Mouse (Mus musculus) granulocyte monocyte progenitor cell, adult 5-6 weeks (primary cell): Measurements from ENCODE around the gene Lzic. TPM values are rescaled to one million over a fixed set of nuclear protein-coding genes. Genes with fewer than 3 reads are reported as not detected.

Source experiments
- ATAC-seq: replicated peaks from 2 replicates; pipeline ENCODE4 v1.8.0; 2016; ENCODE audit warnings: mild to moderate bottlenecking, moderate TSS enrichment, inconsistent platforms; ENCODE audit not compliant: poor library complexity, severe bottlenecking
- total RNA-seq, 2 experiments: library from RNA; stranded (forward) in 1 of 2; stranded (reverse) in 1 of 2; fragments of 200-712, 200-1000 nt in 1 of 2; fragments of >200 nt in 1 of 2; fragmentation: Nextera tagmentation in 1 of 2; gene quantifications; 2 replicates each; pipeline ENCODE4 v1.2.3; 2014 to 2017

Lzic gene
- total RNA-seq, 2 experiments from 2014 or later: 25.3 to 96.4 TPM

- no peak for ATAC-seq
Observed at GRCm38 (mm10) chr4:149469557-149469956, 15.5 kb upstream of the Lzic start.

GRCm38 (mm10) chr4:149475096-149475495, 9.9 kb upstream of the Lzic start:
- ATAC-seq: no peak

DNA sequence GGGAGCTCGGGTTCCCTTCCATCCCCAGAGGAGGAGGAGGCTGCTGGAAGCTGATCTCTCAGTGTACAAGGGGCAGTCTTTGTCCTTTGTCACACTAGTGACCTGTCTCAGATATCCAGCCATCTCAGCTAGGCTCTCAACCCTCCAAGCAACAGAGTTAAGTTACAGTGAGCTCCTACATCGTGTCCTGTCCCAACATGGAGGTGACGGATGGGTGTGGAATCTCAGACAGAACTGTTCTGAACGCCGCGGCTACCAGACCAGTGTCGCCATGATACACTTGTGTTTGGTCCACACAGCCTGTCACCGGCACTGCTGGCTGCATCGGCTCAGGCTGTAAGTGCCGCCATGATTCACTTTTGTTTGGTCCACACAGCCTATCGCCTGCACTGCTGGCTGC, 8.0 kb upstream of the Lzic start, which contains the start of gene Tmem274:
Gene Tmem274, plus strand, starts transcription at position 301 of the 400 bp plus-strand sequence.
- ATAC-seq: no peak

GRCm38 (mm10) chr4:149484566-149484965, 463 bp upstream of the Lzic start:
- ATAC-seq: no peak

- peak; percentile 42; the same call in 1 of the 2 replicates for ATAC-seq
Observed at GRCm38 (mm10) chr4:149485825-149486206, 787 bp downstream of the Lzic start.

- no peak for ATAC-seq
Observed at GRCm38 (mm10) chr4:149487729-149488128, 2.7 kb downstream of the Lzic start.

DNA sequence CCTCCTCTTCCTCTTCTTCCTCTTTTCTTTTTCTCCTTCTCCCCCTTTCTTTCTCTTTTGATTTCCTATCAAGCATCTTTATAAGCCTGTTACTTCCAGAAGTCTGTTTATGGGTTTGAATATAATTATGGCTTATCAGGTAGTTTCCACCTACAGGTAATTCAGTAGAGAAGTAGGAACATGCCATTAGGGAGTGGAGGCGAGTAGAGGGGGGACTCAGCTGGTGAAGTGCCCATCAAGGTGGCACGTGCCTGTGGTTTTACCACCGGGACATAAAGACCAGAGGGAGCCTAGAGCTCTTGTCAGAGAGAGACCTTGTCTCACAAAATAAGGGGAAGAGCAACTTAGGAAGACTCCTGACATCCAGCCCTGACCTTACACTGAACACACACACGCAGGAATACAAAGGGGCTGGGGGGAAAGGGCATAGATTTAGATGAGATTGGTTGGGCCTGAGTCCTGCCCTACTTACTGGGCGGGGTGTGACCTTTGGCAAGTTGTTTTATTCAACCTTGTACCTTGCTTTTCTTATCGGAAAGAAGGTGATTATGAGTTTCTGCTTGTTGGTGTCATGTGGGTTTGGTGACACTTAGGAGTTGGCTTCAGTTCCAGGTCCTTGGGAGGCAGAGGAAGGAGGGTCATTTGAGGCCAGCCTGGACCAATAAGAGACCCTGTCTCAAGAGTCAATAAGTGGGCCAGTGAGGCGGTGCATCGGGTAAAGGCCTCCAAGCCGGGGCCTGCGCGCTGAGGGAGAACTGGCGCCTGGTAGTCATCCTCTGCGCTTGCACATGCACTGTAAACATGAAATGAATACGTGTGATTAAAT, 4.6 kb downstream of the Lzic start:
- no peak for ATAC-seq

GRCm38 (mm10) chr4:149491151-149491550, 6.1 kb downstream of the Lzic start:
- peak; percentile 86 for ATAC-seq

GRCm38 (mm10) chr4:149496612-149497011, 11.6 kb downstream of the Lzic start:
- ATAC-seq: no peak

DNA sequence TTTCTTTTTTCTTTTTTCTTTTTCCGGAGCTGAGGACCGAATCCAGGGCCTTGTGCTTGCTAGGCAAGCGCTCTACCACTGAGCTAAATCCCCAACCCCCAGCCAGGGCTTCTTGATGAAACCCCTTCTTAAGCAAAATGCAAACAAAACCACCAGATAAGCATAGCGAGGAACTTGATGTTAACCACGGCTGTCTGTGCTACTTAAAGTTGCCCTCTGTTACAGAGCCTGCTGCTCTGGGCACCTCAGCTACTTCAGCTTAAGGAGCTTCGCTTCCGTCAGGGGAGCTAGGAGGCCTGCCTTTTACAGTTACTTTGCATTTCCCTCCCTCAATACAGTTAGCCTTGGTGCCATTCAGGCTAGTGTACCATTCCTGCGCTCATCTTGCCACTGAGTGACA, 13.9 kb downstream of the Lzic start:
- ATAC-seq: no peak

GRCm38 (mm10) chr4:149499790-149500189, 14.8 kb downstream of the Lzic start:
- ATAC-seq: peak; percentile 56

GRCm38 (mm10) chr4:149504363-149504762, 19.3 kb downstream of the Lzic start:
- no peak for ATAC-seq

- peak; percentile 90 for ATAC-seq
Observed at GRCm38 (mm10) chr4:149504858-149505257, 19.8 kb downstream of the Lzic start.

DNA sequence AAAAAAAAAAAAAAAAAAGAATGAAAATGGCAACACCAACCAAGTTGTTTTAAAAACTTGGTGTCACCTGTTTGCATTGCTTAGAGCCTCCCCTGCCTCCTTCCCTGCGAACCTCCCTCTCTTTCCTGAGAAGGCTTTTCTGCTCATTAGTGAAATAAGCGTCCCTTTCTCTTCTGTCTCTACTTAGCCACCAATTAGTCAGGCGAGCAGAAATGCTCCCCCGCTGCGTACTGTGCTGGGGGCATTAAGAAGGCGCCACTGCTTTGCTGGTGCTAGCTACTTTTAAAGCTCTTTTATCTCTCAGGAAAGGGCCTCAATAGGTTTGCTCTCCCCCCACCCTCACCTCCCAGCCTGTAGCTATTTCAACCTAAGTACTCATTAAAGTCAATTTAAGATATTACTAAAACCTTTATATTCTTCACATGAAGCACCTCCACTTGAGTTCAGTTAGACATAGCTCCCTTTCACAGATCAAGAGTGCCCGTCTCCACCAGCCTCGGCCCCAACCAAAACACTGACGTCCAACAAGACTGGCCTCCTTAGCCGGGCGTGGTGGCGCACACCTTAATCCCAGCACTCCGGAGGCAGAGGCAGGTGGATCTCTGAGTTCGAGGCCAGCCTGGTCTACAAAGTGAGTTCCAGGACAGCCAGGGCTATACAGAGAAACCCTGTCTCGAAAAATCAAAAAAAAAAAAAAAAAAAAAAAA, 20.4 kb downstream of the Lzic start:
- ATAC-seq: no peak

DNA sequence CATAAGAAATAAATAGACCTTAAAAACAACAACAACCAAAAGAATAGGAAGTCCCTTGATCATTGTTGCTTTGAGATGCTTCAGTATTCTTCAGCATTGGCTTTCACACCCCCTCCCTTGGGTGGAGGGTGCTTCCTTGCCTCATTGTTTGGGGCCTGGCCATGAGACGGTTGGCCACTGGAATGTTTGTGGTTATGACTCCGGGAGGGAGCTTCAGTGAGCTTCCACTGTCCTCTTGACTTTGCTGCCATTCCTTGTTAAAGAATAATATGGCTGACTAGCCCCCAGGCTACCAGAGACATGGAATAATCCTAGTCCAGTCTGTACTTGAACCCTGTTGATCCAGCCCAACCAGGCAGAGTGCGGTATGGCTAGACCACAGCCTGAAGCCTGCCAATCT, 21.9 kb downstream of the Lzic start:
- ATAC-seq: no peak

DNA sequence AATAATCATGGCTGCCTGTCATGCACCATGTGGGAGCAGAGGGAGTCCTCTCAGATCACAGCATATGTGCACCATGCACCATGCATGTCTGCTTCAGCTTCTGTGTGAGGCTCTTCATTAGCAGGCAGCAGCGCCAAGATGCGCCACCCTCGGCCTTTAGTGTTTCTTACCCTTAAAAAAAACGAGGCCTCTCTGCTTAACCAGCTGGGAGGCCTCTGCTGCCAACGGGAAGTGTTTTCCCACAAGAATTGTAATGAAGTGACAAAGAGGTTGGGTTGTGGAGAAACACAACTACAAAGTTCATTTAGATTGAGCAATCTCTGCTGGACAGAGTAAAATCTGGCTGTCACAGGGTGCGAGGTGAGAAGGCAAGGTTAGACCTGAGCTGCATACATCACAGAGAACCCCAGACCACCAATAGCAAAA, 26.2 kb downstream of the Lzic start:
- ATAC-seq: peak; percentile 52

- no peak for ATAC-seq
Observed at GRCm38 (mm10) chr4:149512072-149512471, 27.0 kb downstream of the Lzic start.

DNA sequence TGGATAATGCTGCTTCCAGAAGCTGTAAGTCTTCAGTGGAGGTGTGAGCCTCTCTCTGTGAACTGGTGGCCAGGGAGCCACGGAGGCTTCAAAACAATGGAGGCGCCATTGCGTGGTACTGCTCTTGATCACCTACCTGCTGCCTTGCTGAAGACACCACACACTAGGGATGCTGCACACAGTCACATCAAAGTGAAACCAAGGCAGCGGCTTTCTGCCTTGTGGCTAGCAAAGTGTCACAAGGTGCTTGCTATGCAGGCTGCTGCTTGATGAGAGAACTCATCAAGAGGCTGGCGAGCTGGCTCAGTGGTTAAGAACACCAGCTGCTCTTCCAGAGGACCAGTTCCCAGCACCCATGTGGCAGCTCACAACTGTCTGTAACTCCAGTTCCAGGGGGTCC, 30.7 kb downstream of the Lzic start:
- no peak for ATAC-seq

GRCm38 (mm10) chr4:149517868-149518340, 32.9 kb downstream of the Lzic start, which contains the start of gene Ctnnbip1:
Gene Ctnnbip1 (plus strand): TSS chr4:149518236.
- ATAC-seq: peak; percentile 97

DNA sequence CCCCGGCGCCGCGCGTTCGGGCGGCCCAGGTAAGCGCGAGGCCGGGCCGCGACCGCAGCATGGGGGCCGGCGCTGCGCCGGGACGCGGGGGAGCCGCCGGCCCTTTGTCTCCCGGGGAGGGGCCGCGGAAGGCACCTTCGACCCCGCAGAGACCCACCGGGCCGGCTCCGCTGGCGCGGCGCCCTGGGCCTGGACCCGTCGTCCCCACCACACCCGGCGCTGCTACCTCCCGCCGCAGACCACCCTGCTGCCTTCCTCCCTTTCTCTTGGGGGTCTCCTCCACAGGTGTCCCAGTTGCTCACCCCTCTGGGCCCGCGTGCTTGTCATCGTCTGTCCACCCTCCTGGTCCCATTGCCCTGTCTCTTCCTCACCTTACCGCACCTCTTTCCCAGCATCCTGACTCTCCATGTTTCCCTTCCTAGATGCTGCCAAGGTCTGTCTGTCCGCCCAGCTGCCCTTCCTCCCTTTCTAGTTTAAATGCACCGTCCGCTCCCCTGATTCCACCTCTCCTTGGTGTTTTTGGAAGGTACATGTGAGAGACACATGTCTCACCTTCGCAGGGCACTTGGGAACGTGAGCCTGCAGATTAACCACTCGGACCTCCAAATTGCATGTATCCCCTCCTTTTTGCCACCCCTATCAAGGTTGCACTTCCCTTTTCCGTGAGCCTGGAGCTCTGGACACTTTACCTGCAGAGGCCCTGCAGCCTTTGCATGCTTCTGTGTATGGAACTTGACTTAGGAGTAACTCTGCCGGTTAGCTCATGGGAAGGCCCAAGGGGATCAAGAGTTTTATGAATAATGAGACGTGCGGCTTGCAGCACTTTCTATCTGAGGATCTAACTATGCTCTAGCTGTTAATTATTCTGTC, 33.6 kb downstream of the Lzic start:
- ATAC-seq: no peak
